Mouse (Mus musculus): ENCODE measurements around the gene Ifngr2. TPM values are rescaled to one million over a fixed set of nuclear protein-coding genes. Genes with fewer than 3 reads are reported as not detected.
A peak's percentile ranks its signal among the peaks of the same experiment; 100 is the strongest.

The Ifngr2 gene
- polyA plus RNA-seq, 1 experiment from 2014 or later = 34.8 TPM

GRCm38 (mm10) chr16:91588703-91589102 lies 41.8 kb downstream of the Ifngr2 start:
- Histone ChIP-seq H3K9ac (ENCODE audit: low read length) (no peak overlapping the region), H3K9me3 (ENCODE audit: control insufficient read depth, low read length) (no peaks in the 10 kb centered on the region), H3K4me3 (ENCODE audit: low read depth, low read length) (no peak overlapping the region), H3K27me3 (ENCODE audit: control insufficient read depth, insufficient read depth, low read length) (no peaks in the 10 kb centered on the region), H3K4me1 (ENCODE audit: control insufficient read depth, insufficient read depth, low read length) (no peaks in the 10 kb centered on the region), H3K27ac (ENCODE audit: low read depth, low read length) (no peak overlapping the region), H3K36me3 (ENCODE audit: control insufficient read depth, insufficient read depth, low read length) (no peaks in the 10 kb centered on the region), H3K4me2 (no peak overlapping the region)
- no peak for DNase-seq (ENCODE audit: low spot score, missing footprints)
- WGBS = 92% methylated on average over 3 of the region's 3 CpGs
- no peak for ATAC-seq (ENCODE audit: low FRiP score)

- Histone ChIP-seq H3K4me3 (ENCODE audit: low read depth, low read length) (no peak overlapping the region), H3K27ac (ENCODE audit: low read depth, low read length) (no peak overlapping the region), H3K4me1 (ENCODE audit: control insufficient read depth, insufficient read depth, low read length) (peaks cover 6% of the 10 kb centered on the region), H3K4me2 (no peak overlapping the region), H3K36me3 (ENCODE audit: control insufficient read depth, insufficient read depth, low read length) (no peaks in the 10 kb centered on the region), H3K9me3 (ENCODE audit: control insufficient read depth, low read length) (no peaks in the 10 kb centered on the region), H3K27me3 (ENCODE audit: control insufficient read depth, insufficient read depth, low read length) (no peaks in the 10 kb centered on the region), H3K9ac (ENCODE audit: low read length) (no peak overlapping the region)
- DNase-seq (ENCODE audit: low spot score, missing footprints) (no peak), ATAC-seq (ENCODE audit: low FRiP score) (no peak)
- 80% methylated on average over 8 of the region's 8 CpGs for WGBS
These were observed 45.3 kb downstream of the Ifngr2 start for GRCm38 (mm10) chr16:91592162-91592561.

GRCm38 (mm10) chr16:91593262-91593661 lies 46.4 kb downstream of the Ifngr2 start:
- WGBS = 84% methylated on average over 3 of the region's 3 CpGs
- no peak for ATAC-seq (ENCODE audit: low FRiP score)

GRCm38 (mm10) chr16:91595076-91595475 lies 48.2 kb downstream of the Ifngr2 start:
- no peak for DNase-seq (ENCODE audit: low spot score, missing footprints)
- peaks cover 6% of the 10 kb centered on the region for H3K4me1 ChIP-seq (ENCODE audit: control insufficient read depth, insufficient read depth, low read length)
- H3K27ac ChIP-seq (ENCODE audit: low read depth, low read length) = no peak overlapping the region
- no peak overlapping the region for H3K9ac ChIP-seq (ENCODE audit: low read length)
- no peaks in the 10 kb centered on the region for H3K36me3 ChIP-seq (ENCODE audit: control insufficient read depth, insufficient read depth, low read length)
- H3K4me3 ChIP-seq (ENCODE audit: low read depth, low read length) = no peak overlapping the region
- WGBS = 92% methylated on average over 6 of the region's 6 CpGs
- H3K27me3 ChIP-seq (ENCODE audit: control insufficient read depth, insufficient read depth, low read length) = peaks cover 7% of the 10 kb centered on the region
- no peak for ATAC-seq (ENCODE audit: low FRiP score)
- no peaks in the 10 kb centered on the region for H3K9me3 ChIP-seq (ENCODE audit: control insufficient read depth, low read length)
- no peak overlapping the region for H3K4me2 ChIP-seq

More at GRCm38 (mm10) chr16:91593262-91593661, 46.4 kb downstream of the Ifngr2 start:
- no peak overlapping the region for H3K27ac ChIP-seq (ENCODE audit: low read depth, low read length)
- no peak overlapping the region for H3K4me3 ChIP-seq (ENCODE audit: low read depth, low read length)
- H3K9me3 ChIP-seq (ENCODE audit: control insufficient read depth, low read length) = no peaks in the 10 kb centered on the region
- H3K36me3 ChIP-seq (ENCODE audit: control insufficient read depth, insufficient read depth, low read length) = no peaks in the 10 kb centered on the region
- DNase-seq (ENCODE audit: low spot score, missing footprints) = no peak
- H3K9ac ChIP-seq (ENCODE audit: low read length) = no peak overlapping the region
- H3K4me1 ChIP-seq (ENCODE audit: control insufficient read depth, insufficient read depth, low read length) = peaks cover 6% of the 10 kb centered on the region
- peaks cover under 1% of the 10 kb centered on the region; the same call in 1 of the 2 replicates for H3K27me3 ChIP-seq (ENCODE audit: control insufficient read depth, insufficient read depth, low read length)
- H3K4me2 ChIP-seq = no peak overlapping the region

GRCm38 (mm10) chr16:91596397-91596778 lies 49.5 kb downstream of the Ifngr2 start:
- H3K4me2 ChIP-seq = peak overlapping the region; percentile 85
- DNase-seq (ENCODE audit: low spot score, missing footprints) (no peak), ATAC-seq (ENCODE audit: low FRiP score) (no peak)
- peaks cover 7% of the 10 kb centered on the region for H3K27me3 ChIP-seq (ENCODE audit: control insufficient read depth, insufficient read depth, low read length)
- peak overlapping the region; percentile 71 for H3K9ac ChIP-seq (ENCODE audit: low read length)
- H3K9me3 ChIP-seq (ENCODE audit: control insufficient read depth, low read length) = no peaks in the 10 kb centered on the region
- WGBS = 22% methylated on average over 9 of the region's 9 CpGs
- H3K4me3 ChIP-seq (ENCODE audit: low read depth, low read length) = peak overlapping the region; percentile 80
- no peaks in the 10 kb centered on the region for H3K36me3 ChIP-seq (ENCODE audit: control insufficient read depth, insufficient read depth, low read length)
- peaks cover 6% of the 10 kb centered on the region for H3K4me1 ChIP-seq (ENCODE audit: control insufficient read depth, insufficient read depth, low read length)
- no peak overlapping the region for H3K27ac ChIP-seq (ENCODE audit: low read depth, low read length)

- peaks cover 7% of the 10 kb centered on the region for H3K27me3 ChIP-seq (ENCODE audit: control insufficient read depth, insufficient read depth, low read length)
- under 1% methylated on average over 75 of the region's 75 CpGs for WGBS
- peaks cover 6% of the 10 kb centered on the region for H3K4me1 ChIP-seq (ENCODE audit: control insufficient read depth, insufficient read depth, low read length)
- peak overlapping the region; percentile 71 for H3K9ac ChIP-seq (ENCODE audit: low read length)
- peak overlapping the region; percentile 35; the same call in 1 of the 2 replicates for H3K27ac ChIP-seq (ENCODE audit: low read depth, low read length)
- ATAC-seq (ENCODE audit: low FRiP score) (peak; percentile 78), DNase-seq (ENCODE audit: low spot score, missing footprints) (peak; percentile 97)
- no peaks in the 10 kb centered on the region for H3K36me3 ChIP-seq (ENCODE audit: control insufficient read depth, insufficient read depth, low read length)
- no peaks in the 10 kb centered on the region for H3K9me3 ChIP-seq (ENCODE audit: control insufficient read depth, low read length)
- H3K4me2 ChIP-seq = peak overlapping the region; percentile 85
- H3K4me3 ChIP-seq (ENCODE audit: low read depth, low read length) = peak overlapping the region; percentile 80
These were observed 50.2 kb downstream of the Ifngr2 start for GRCm38 (mm10) chr16:91596779-91597671.

GRCm38 (mm10) chr16:91597672-91598010 lies 50.8 kb downstream of the Ifngr2 start, which contains the start of gene Tmem50b:
TSS of gene Tmem50b (minus strand) at chr16:91597800.
- Histone ChIP-seq H3K4me3 (ENCODE audit: low read depth, low read length) (peak within 1 kb of the TSS; percentile 80), H3K36me3 (ENCODE audit: control insufficient read depth, insufficient read depth, low read length) (no peaks in the 10 kb centered on the region), H3K9me3 (ENCODE audit: control insufficient read depth, low read length) (no peaks in the 10 kb centered on the region), H3K4me1 (ENCODE audit: control insufficient read depth, insufficient read depth, low read length) (peaks cover 6% of the 10 kb centered on the region), H3K27me3 (ENCODE audit: control insufficient read depth, insufficient read depth, low read length) (peaks cover 7% of the 10 kb centered on the region), H3K4me2 (peak within 1 kb of the TSS; percentile 85), H3K27ac (ENCODE audit: low read depth, low read length) (peak within 1 kb of the TSS; percentile 35; the same call in 1 of the 2 replicates), H3K9ac (ENCODE audit: low read length) (peak within 1 kb of the TSS; percentile 71)
- DNase-seq (ENCODE audit: low spot score, missing footprints) = peak; percentile 100
- ATAC-seq (ENCODE audit: low FRiP score) = peak; percentile 100
- under 1% methylated on average over 34 of the region's 34 CpGs for WGBS

- DNase-seq (ENCODE audit: low spot score, missing footprints) (no peak), ATAC-seq (ENCODE audit: low FRiP score) (no peak)
- Histone ChIP-seq H3K36me3 (ENCODE audit: control insufficient read depth, insufficient read depth, low read length) (no peaks in the 10 kb centered on the region), H3K27me3 (ENCODE audit: control insufficient read depth, insufficient read depth, low read length) (peaks cover 7% of the 10 kb centered on the region), H3K4me3 (ENCODE audit: low read depth, low read length) (no peak overlapping the region), H3K27ac (ENCODE audit: low read depth, low read length) (no peak overlapping the region), H3K4me2 (no peak overlapping the region), H3K4me1 (ENCODE audit: control insufficient read depth, insufficient read depth, low read length) (peaks cover 6% of the 10 kb centered on the region), H3K9ac (ENCODE audit: low read length) (no peak overlapping the region), H3K9me3 (ENCODE audit: control insufficient read depth, low read length) (no peaks in the 10 kb centered on the region)
These were observed 52.4 kb downstream of the Ifngr2 start for GRCm38 (mm10) chr16:91599242-91599641.

GRCm38 (mm10) chr16:91601081-91601480 lies 54.2 kb downstream of the Ifngr2 start:
- WGBS = 88% methylated on average over 4 of the region's 4 CpGs
- H3K4me3 ChIP-seq (ENCODE audit: low read depth, low read length) = no peak overlapping the region
- ATAC-seq (ENCODE audit: low FRiP score) = no peak
- no peak for DNase-seq (ENCODE audit: low spot score, missing footprints)
- peaks cover 7% of the 10 kb centered on the region for H3K27me3 ChIP-seq (ENCODE audit: control insufficient read depth, insufficient read depth, low read length)
- peaks cover 6% of the 10 kb centered on the region for H3K4me1 ChIP-seq (ENCODE audit: control insufficient read depth, insufficient read depth, low read length)
- H3K9ac ChIP-seq (ENCODE audit: low read length) = no peak overlapping the region
- H3K9me3 ChIP-seq (ENCODE audit: control insufficient read depth, low read length) = no peaks in the 10 kb centered on the region
- no peaks in the 10 kb centered on the region for H3K36me3 ChIP-seq (ENCODE audit: control insufficient read depth, insufficient read depth, low read length)
- H3K4me2 ChIP-seq = no peak overlapping the region
- H3K27ac ChIP-seq (ENCODE audit: low read depth, low read length) = no peak overlapping the region

Measured in midbrain, embryonic 11.5 days (tissue).